Mouse (Mus musculus): Measurements from ENCODE around the gene Hus1.

DNA sequence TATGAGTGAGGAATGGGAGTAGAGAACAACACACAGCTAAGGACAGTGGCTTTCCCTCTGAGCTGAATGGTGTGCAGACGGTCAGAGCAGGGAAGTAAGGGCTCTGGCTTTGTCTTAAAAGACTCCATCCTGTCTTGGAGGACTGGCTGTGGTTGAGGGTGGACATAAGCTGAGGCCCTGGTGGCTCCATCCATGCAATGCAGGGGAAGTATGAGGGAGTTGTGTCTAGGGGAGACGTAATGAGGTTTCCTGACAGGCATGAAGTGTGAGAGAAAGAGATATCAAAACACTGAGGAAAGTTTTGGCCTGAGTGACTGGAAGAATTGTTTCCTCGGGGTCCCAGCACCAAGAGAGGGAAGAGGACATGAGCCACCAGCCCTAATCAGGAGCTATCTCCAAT is 62.1 kb downstream of the Hus1 start:
- TF ChIP-seq POLR2AphosphoS2 (IDR thresholded peaks at IDR 0.05; ENCODE audit: insufficient read length, low read depth) (no peak), E2F4 (IDR thresholded peaks at IDR 0.05; ENCODE audit: insufficient read depth) (no peak), TCF12 (IDR thresholded peaks at IDR 0.05; ENCODE audit: insufficient read depth, poor library complexity, severe bottlenecking) (no peak), POLR2A (IDR thresholded peaks at IDR 0.05; ENCODE audit: insufficient read length, low read depth) (no peak), MAX (IDR thresholded peaks at IDR 0.05; ENCODE audit: low read depth) (no peak), MYOD1 (IDR thresholded peaks at IDR 0.05; ENCODE audit: control insufficient read depth in 1 of 3, insufficient read length in 2 of 3, low read depth in 2 of 3) (no peak)

Data from myocyte (in vitro differentiated cells).